Mouse (Mus musculus): ENCODE measurements around the gene Fmn2. TPM values are rescaled to one million over a fixed set of nuclear protein-coding genes. Genes with fewer than 3 reads are reported as not detected.

The Fmn2 gene
- total and polyA plus RNA-seq, 2 experiments = 0.02 to 0.18 TPM

DNA sequence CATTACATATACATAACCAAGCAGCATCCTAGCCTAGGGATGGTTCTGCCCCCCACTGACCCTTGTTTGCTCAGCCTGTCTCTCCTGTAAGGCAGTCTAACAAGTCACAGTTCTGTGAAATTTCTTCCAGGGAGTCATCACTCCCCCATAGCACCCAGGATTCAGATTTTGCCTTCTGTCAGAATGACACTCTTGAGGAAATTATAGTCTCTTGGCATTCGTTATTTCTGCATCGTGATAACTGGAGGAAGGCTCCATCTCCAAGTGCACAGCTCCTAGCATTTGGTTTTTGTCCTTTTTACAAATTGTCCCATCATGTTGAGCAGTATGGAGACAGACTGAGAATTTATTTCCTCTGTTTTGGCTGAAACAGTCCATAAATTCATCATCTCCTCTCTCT lies 56.9 kb downstream of the Fmn2 start:
- no peaks in the 10 kb centered on the region for H3K79me2 ChIP-seq (ENCODE audit: control insufficient read depth, insufficient read depth, low read length)
- WGBS = 86% methylated on average over 2 of the region's 2 CpGs
- no peak overlapping the region for H3K9ac ChIP-seq (ENCODE audit: low read depth, low read length)
- H3K4me3 ChIP-seq (ENCODE audit: insufficient read depth, low read depth, low read length) = no peak overlapping the region
- no peaks in the 10 kb centered on the region for H3K36me3 ChIP-seq (ENCODE audit: control insufficient read depth, insufficient read depth, low read length)
- no peaks in the 10 kb centered on the region for H3K27me3 ChIP-seq (ENCODE audit: control insufficient read depth, insufficient read depth, low read length)
- no peak overlapping the region for H3K27ac ChIP-seq (replicated peaks; ENCODE audit: insufficient read depth, low read depth, low read length)
- DNase-seq (ENCODE audit: extremely low read depth, low read depth, low spot score) = no peak
- H3K4me1 ChIP-seq (ENCODE audit: control insufficient read depth, insufficient read depth, low read length) = no peaks in the 10 kb centered on the region
- no peak for TF ChIP-seq CTCF (IDR thresholded peaks at IDR 0.05; ENCODE audit: low read depth, low read length)
- no peak for TF ChIP-seq POLR2A (IDR thresholded peaks at IDR 0.05; ENCODE audit: extremely low read depth, insufficient read depth, low read length)

DNA sequence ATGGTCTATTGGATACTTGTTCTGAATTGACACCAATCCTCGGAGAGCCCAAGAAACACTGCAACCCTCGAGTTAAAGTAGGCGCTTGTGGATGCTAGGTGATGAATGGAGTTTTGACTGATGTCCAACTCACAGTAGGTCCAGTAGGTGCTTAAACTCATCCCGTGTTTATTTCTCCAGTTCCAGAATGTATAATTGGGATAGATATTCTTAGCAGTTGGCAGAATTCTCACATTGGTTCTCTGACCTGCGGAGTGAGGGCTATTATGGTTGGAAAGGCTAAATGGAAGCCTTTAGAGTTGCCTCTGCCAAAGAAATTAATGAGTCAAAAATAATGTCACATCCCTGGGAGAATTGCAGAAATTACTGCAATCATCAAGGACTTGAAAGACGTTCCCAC lies 62.9 kb downstream of the Fmn2 start:
- Histone ChIP-seq H3K4me3 (ENCODE audit: insufficient read depth, low read depth, low read length) (no peak overlapping the region), H3K27me3 (ENCODE audit: control insufficient read depth, insufficient read depth, low read length) (no peaks in the 10 kb centered on the region), H3K79me2 (ENCODE audit: control insufficient read depth, insufficient read depth, low read length) (no peaks in the 10 kb centered on the region), H3K4me1 (ENCODE audit: control insufficient read depth, insufficient read depth, low read length) (peaks cover 5% of the 10 kb centered on the region), H3K36me3 (ENCODE audit: control insufficient read depth, insufficient read depth, low read length) (no peaks in the 10 kb centered on the region), H3K9ac (ENCODE audit: low read depth, low read length) (no peak overlapping the region), H3K27ac (replicated peaks; ENCODE audit: insufficient read depth, low read depth, low read length) (no peak overlapping the region)
- WGBS = 90% methylated on average over 6 of the region's 6 CpGs
- DNase-seq (ENCODE audit: extremely low read depth, low read depth, low spot score) = no peak
- TF ChIP-seq POLR2A (IDR thresholded peaks at IDR 0.05; ENCODE audit: extremely low read depth, insufficient read depth, low read length) (no peak), CTCF (IDR thresholded peaks at IDR 0.05; ENCODE audit: low read depth, low read length) (no peak)

DNA sequence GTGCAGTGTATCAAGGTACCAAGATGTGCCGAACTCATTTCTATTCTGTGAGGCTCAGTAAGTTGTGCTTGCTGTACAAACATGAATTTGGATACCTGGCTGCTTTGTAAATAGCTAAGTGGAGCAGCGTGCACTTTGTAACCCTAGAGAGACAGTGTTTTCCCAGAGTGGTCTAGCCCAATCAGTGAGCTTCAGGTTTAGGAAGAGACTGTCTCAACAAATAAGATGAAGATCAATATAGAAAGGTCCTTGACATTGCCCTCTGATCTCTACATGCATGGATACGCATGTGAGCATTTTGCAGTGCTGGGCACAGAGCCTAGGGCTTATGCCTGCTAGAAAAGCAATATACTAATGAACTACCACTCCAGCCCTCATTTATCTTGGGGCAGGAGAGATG lies 67.0 kb downstream of the Fmn2 start:
- H3K27ac ChIP-seq (replicated peaks; ENCODE audit: insufficient read depth, low read depth, low read length) = no peak overlapping the region; the same call in 1 of the 2 replicates
- H3K27me3 ChIP-seq (ENCODE audit: control insufficient read depth, insufficient read depth, low read length) = no peaks in the 10 kb centered on the region
- H3K79me2 ChIP-seq (ENCODE audit: control insufficient read depth, insufficient read depth, low read length) = no peaks in the 10 kb centered on the region

DNA sequence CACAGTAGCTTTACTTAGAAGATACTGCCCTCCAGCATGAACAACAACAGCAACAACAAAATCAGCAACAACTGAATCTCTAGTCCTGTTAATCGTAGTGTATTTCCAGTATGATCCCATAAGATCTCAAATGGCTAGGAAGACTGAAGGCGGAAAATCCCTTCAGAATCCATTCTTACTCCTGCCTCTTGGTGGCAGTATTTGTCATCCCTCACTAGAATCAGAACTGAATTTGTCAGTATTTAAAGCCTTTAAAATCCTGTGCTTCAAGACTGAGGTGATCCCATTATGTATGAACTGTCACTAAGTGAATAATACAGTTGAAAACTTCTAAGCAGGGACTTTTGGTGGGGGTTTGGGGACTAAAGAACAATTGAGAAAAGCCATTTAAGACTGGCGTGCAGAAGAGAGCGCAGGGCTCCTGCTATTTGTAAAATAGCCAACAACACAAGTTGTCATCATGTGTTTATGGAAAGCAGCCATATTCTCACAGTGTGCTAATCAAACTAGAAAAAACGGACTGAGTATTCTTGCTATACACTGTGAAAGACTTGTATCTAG lies 90.9 kb downstream of the Fmn2 start:
- H3K36me3 ChIP-seq (ENCODE audit: control insufficient read depth, insufficient read depth, low read length) = no peaks in the 10 kb centered on the region
- peaks cover 1% of the 10 kb centered on the region; the same call in 1 of the 2 replicates for H3K4me1 ChIP-seq (ENCODE audit: control insufficient read depth, insufficient read depth, low read length)
- no peak overlapping the region for H3K9ac ChIP-seq (ENCODE audit: low read depth, low read length)
- H3K27me3 ChIP-seq (ENCODE audit: control insufficient read depth, insufficient read depth, low read length) = no peaks in the 10 kb centered on the region
- H3K27ac ChIP-seq (replicated peaks; ENCODE audit: insufficient read depth, low read depth, low read length) = no peak overlapping the region
- TF ChIP-seq CTCF (IDR thresholded peaks at IDR 0.05; ENCODE audit: low read depth, low read length) (peak; percentile 32; the same call in 1 of the 2 replicates), POLR2A (IDR thresholded peaks at IDR 0.05; ENCODE audit: extremely low read depth, insufficient read depth, low read length) (no peak)
- DNase-seq (ENCODE audit: extremely low read depth, low read depth, low spot score) = peak; percentile 30
- H3K79me2 ChIP-seq (ENCODE audit: control insufficient read depth, insufficient read depth, low read length) = no peaks in the 10 kb centered on the region
- WGBS = 68% methylated on average over 5 of the region's 5 CpGs
- H3K4me3 ChIP-seq (ENCODE audit: insufficient read depth, low read depth, low read length) = no peak overlapping the region

More for the DNA sequence above, 67.0 kb downstream of the Fmn2 start:
- H3K36me3 ChIP-seq (ENCODE audit: control insufficient read depth, insufficient read depth, low read length) = no peaks in the 10 kb centered on the region
- H3K4me3 ChIP-seq (ENCODE audit: insufficient read depth, low read depth, low read length) = no peak overlapping the region
- DNase-seq (ENCODE audit: extremely low read depth, low read depth, low spot score) = peak; percentile 72
- H3K9ac ChIP-seq (ENCODE audit: low read depth, low read length) = no peak overlapping the region
- TF ChIP-seq POLR2A (IDR thresholded peaks at IDR 0.05; ENCODE audit: extremely low read depth, insufficient read depth, low read length) = no peak
- TF ChIP-seq CTCF (IDR thresholded peaks at IDR 0.05; ENCODE audit: low read depth, low read length) = no peak
- peaks cover 9% of the 10 kb centered on the region for H3K4me1 ChIP-seq (ENCODE audit: control insufficient read depth, insufficient read depth, low read length)
- 16% methylated on average over 3 of the region's 3 CpGs for WGBS

DNA sequence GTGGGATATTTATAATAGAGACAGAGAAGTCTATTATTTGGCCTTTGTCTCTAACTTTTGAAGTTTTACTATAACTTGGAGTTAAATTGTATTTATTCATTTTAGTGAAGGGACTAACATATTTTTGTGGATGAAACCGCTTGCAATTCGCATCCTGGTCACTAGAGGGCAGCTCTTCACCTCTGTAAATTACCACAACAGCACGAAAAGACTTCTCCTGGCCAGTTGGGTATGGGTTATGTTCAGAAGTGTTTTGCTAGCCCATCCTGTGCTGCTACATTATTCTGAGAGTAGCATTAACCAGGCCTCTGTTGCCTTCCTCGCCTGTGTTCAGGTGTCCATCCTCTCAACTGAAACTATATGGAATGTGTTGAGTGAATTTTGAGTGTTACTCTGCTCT lies 93.4 kb downstream of the Fmn2 start:
- peak; percentile 37 for DNase-seq (ENCODE audit: extremely low read depth, low read depth, low spot score)
- 1% methylated on average over 4 of the region's 4 CpGs for WGBS
- H3K9ac ChIP-seq (ENCODE audit: low read depth, low read length) = no peak overlapping the region
- peaks cover 1% of the 10 kb centered on the region; the same call in 1 of the 2 replicates for H3K4me1 ChIP-seq (ENCODE audit: control insufficient read depth, insufficient read depth, low read length)
- H3K36me3 ChIP-seq (ENCODE audit: control insufficient read depth, insufficient read depth, low read length) = no peaks in the 10 kb centered on the region
- H3K27me3 ChIP-seq (ENCODE audit: control insufficient read depth, insufficient read depth, low read length) = no peaks in the 10 kb centered on the region
- H3K27ac ChIP-seq (replicated peaks; ENCODE audit: insufficient read depth, low read depth, low read length) = no peak overlapping the region
- no peaks in the 10 kb centered on the region for H3K79me2 ChIP-seq (ENCODE audit: control insufficient read depth, insufficient read depth, low read length)
- TF ChIP-seq CTCF (IDR thresholded peaks at IDR 0.05; ENCODE audit: low read depth, low read length) (peak; percentile 72), POLR2A (IDR thresholded peaks at IDR 0.05; ENCODE audit: extremely low read depth, insufficient read depth, low read length) (no peak)
- no peak overlapping the region for H3K4me3 ChIP-seq (ENCODE audit: insufficient read depth, low read depth, low read length)

DNA sequence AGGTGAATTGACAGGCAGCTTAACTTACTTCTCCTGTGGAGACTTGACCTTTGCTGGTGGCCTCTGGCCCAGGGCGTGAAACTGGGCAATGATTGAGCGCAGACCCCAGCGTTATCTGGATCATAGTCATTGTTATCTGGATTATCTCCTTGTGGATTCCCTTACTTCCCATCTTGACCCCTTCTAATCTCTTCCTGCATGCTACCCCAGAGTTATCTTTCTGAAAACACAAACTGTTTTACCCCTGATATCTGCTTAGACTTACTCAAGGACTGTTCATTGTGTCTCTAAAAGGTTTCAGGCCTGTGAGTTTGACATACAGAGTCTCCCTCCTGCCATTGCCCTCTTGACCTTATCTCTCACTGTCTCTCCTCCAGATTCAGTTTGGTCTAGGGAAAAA lies 95.9 kb downstream of the Fmn2 start:
- Histone ChIP-seq H3K9ac (ENCODE audit: low read depth, low read length) (no peak overlapping the region), H3K27me3 (ENCODE audit: control insufficient read depth, insufficient read depth, low read length) (no peaks in the 10 kb centered on the region), H3K27ac (replicated peaks; ENCODE audit: insufficient read depth, low read depth, low read length) (no peak overlapping the region), H3K4me3 (ENCODE audit: insufficient read depth, low read depth, low read length) (no peak overlapping the region), H3K4me1 (ENCODE audit: control insufficient read depth, insufficient read depth, low read length) (peaks cover 1% of the 10 kb centered on the region; the same call in 1 of the 2 replicates), H3K79me2 (ENCODE audit: control insufficient read depth, insufficient read depth, low read length) (no peaks in the 10 kb centered on the region), H3K36me3 (ENCODE audit: control insufficient read depth, insufficient read depth, low read length) (no peaks in the 10 kb centered on the region)
- 67% methylated on average over 3 of the region's 3 CpGs for WGBS
- no peak for DNase-seq (ENCODE audit: extremely low read depth, low read depth, low spot score)
- TF ChIP-seq CTCF (IDR thresholded peaks at IDR 0.05; ENCODE audit: low read depth, low read length) (no peak), POLR2A (IDR thresholded peaks at IDR 0.05; ENCODE audit: extremely low read depth, insufficient read depth, low read length) (no peak)
